ENCODE assay signal across 21 mouse cellular contexts in the genomic region with DNA sequence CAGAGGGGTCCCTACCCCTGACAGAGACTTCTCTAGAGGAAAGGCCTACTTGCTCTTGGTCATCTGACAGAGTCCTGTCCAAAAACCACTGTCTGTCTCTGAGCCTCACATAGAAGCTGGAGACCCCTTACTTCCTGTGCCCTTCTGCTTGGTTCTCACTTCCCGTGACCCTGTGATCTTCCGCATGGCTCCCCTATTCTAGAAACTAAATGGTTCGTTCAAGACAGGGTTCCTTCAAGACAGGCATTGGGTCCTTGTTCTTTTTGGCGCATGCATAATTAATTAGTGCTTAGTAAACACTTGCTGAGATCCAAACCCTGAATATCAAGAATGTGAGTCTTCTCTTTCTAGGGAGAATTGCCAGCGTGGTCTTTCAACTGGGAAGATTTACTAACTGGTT. TPM values are rescaled to one million over a fixed set of nuclear protein-coding genes. Genes with fewer than 3 reads are reported as not detected.
DNase-seq lines count a peak whose midpoint lies in the region; ATAC-seq and TF ChIP-seq lines count a peak whose summit lies in the region.
"Had no signal": no experiment of that assay in that cellular context is flagged by ENCODE, and none has a peak within 500 bp of the region (broad histone marks: within the 10 kb centered on the region; RNA-seq: fewer than 3 reads in every experiment).

No protein-coding gene starts in this region.

- no peak overlapping the region for H3K27ac ChIP-seq in hindbrain, embryonic 15.5 days (replicated peaks)
- no peak overlapping the region for H3K27ac ChIP-seq in hindbrain, embryonic 14.5 days
- 0 out of 2 replicates have a peak overlapping the region, but pooled peaks have one; percentile 41 for H3K27ac ChIP-seq in liver, adult 2 months (replicated peaks; ENCODE audit: insufficient read depth, low read depth, low read length)
- H3K27ac ChIP-seq in embryonic facial prominence, embryonic 10.5 days (replicated peaks) = peak overlapping the region; percentile 71
- no peak overlapping the region for H3K27ac ChIP-seq in forebrain, embryonic 16.5 days (ENCODE audit: low read length)
- H3K27ac ChIP-seq: midbrain, embryonic 15.5 days; stomach, postnatal 0 days had no signal

- no peak for DNase-seq in hindbrain, embryonic 14.5 days (ENCODE audit: low spot score)
- no peak for DNase-seq in liver, adult 2 months (ENCODE audit: extremely low read depth, low read depth, low spot score)
- DNase-seq in liver = no peak
- DNase-seq in embryonic facial prominence, embryonic 10.5 days (ENCODE audit: low spot score) = no peak
- DNase-seq in thymus, adult 18-20 months = no peak
- no peak for DNase-seq in ovary, postnatal 36 days (ENCODE audit: low spot score)
- DNase-seq: adrenal gland, postnatal 25 days; B cell, adult 2 months; cerebellum, adult 2 months; gastrocnemius, postnatal 10 days; heart, adult 18-20 months; kidney, adult 8-10 months; lung, embryonic 14.5 days; lung, postnatal 4 days; right cerebral cortex, postnatal 25 days; thymus, postnatal 14 days had no signal

- 47% methylated on average over 5 of the region's 5 CpGs for WGBS in hindbrain, embryonic 15.5 days
- WGBS in hindbrain, embryonic 14.5 days = 43% methylated on average over 5 of the region's 5 CpGs
- 86% methylated on average over 5 of the region's 5 CpGs for WGBS in liver, adult 2 months
- WGBS in embryonic facial prominence, embryonic 10.5 days = 63% methylated on average over 5 of the region's 5 CpGs
- 27% methylated on average over 5 of the region's 5 CpGs for WGBS in forebrain, embryonic 16.5 days

- H3K4me3 ChIP-seq in hindbrain, embryonic 15.5 days = no peak overlapping the region
- no peak overlapping the region for H3K4me3 ChIP-seq in hindbrain, embryonic 14.5 days (replicated peaks; ENCODE audit: low read length)
- H3K4me3 ChIP-seq in liver, adult 2 months (ENCODE audit: insufficient read depth, low read depth, low read length) = no peak overlapping the region
- H3K4me3 ChIP-seq in embryonic facial prominence, embryonic 10.5 days = no peak overlapping the region
- no peak overlapping the region for H3K4me3 ChIP-seq in forebrain, embryonic 16.5 days (replicated peaks; ENCODE audit: low read length)
- H3K4me3 ChIP-seq: embryonic facial prominence, embryonic 12.5 days; midbrain, embryonic 15.5 days had no signal

- H3K4me2 ChIP-seq in hindbrain, embryonic 15.5 days = no peak overlapping the region
- H3K4me2 ChIP-seq in hindbrain, embryonic 14.5 days (replicated peaks) = no peak overlapping the region
- H3K4me2 ChIP-seq in forebrain, embryonic 16.5 days (ENCODE audit: low read length) = no peak overlapping the region
- H3K4me2 ChIP-seq: embryonic facial prominence, embryonic 12.5 days; lung, embryonic 14.5 days; midbrain, embryonic 15.5 days had no signal

- no peaks in the 10 kb centered on the region for H3K9me3 ChIP-seq in hindbrain, embryonic 15.5 days
- H3K9me3 ChIP-seq in hindbrain, embryonic 14.5 days (ENCODE audit: control insufficient read depth, low read length) = no peaks in the 10 kb centered on the region
- H3K9me3 ChIP-seq in embryonic facial prominence, embryonic 10.5 days = no peaks in the 10 kb centered on the region
- H3K9me3 ChIP-seq in forebrain, embryonic 16.5 days (ENCODE audit: control insufficient read depth, low read length) = no peaks in the 10 kb centered on the region
- H3K9me3 ChIP-seq: embryonic facial prominence, embryonic 12.5 days; midbrain, embryonic 15.5 days had no signal

- TF ChIP-seq CTCF in liver, adult 2 months (IDR thresholded peaks at IDR 0.05; ENCODE audit: low read depth, low read length) = no peak

- ATAC-seq in hindbrain, embryonic 15.5 days (ENCODE audit: low FRiP score, low read depth) = peak; percentile 59; the same call in 1 of the 2 replicates
- no peak for ATAC-seq in hindbrain, embryonic 14.5 days (ENCODE audit: low FRiP score)
- peak; percentile 49; the same call in 1 of the 2 replicates for ATAC-seq in forebrain, embryonic 16.5 days
- ATAC-seq: midbrain, embryonic 15.5 days had no signal

- TF ChIP-seq POLR2A in liver, adult 2 months (IDR thresholded peaks at IDR 0.05; ENCODE audit: extremely low read depth, insufficient read depth, low read length) = no peak

- peaks cover 24% of the 10 kb centered on the region; the same call in 1 of the 2 replicates for H3K79me2 ChIP-seq in liver, adult 2 months (ENCODE audit: control insufficient read depth, insufficient read depth, low read length)

- H3K36me3 ChIP-seq in hindbrain, embryonic 15.5 days = no peaks in the 10 kb centered on the region
- H3K36me3 ChIP-seq in hindbrain, embryonic 14.5 days (replicated peaks; ENCODE audit: control insufficient read depth, insufficient read depth) = no peaks in the 10 kb centered on the region
- no peaks in the 10 kb centered on the region; the same call in 1 of the 2 replicates for H3K36me3 ChIP-seq in liver, adult 2 months (ENCODE audit: control insufficient read depth, insufficient read depth, low read length)
- no peaks in the 10 kb centered on the region for H3K36me3 ChIP-seq in embryonic facial prominence, embryonic 10.5 days (replicated peaks)
- no peaks in the 10 kb centered on the region for H3K36me3 ChIP-seq in forebrain, embryonic 16.5 days (ENCODE audit: control insufficient read depth, insufficient read depth)
- H3K36me3 ChIP-seq: embryonic facial prominence, embryonic 12.5 days; midbrain, embryonic 15.5 days had no signal

- no peaks in the 10 kb centered on the region for H3K27me3 ChIP-seq in hindbrain, embryonic 15.5 days
- no peaks in the 10 kb centered on the region for H3K27me3 ChIP-seq in hindbrain, embryonic 14.5 days (ENCODE audit: control insufficient read depth, insufficient read depth, low read length)
- no peaks in the 10 kb centered on the region for H3K27me3 ChIP-seq in liver, adult 2 months (ENCODE audit: control insufficient read depth, insufficient read depth, low read length)
- H3K27me3 ChIP-seq in embryonic facial prominence, embryonic 10.5 days (replicated peaks; ENCODE audit: low read depth, poor library complexity, severe bottlenecking) = no peaks in the 10 kb centered on the region
- no peaks in the 10 kb centered on the region for H3K27me3 ChIP-seq in forebrain, embryonic 16.5 days (replicated peaks; ENCODE audit: control insufficient read depth, insufficient read depth, low read length)
- H3K27me3 ChIP-seq: embryonic facial prominence, embryonic 12.5 days; midbrain, embryonic 15.5 days had no signal

- no peak overlapping the region for H3K9ac ChIP-seq in hindbrain, embryonic 15.5 days
- H3K9ac ChIP-seq in hindbrain, embryonic 14.5 days = no peak overlapping the region
- no peak overlapping the region for H3K9ac ChIP-seq in liver, adult 2 months (ENCODE audit: low read depth, low read length)
- H3K9ac ChIP-seq in forebrain, embryonic 16.5 days (replicated peaks; ENCODE audit: low read depth, low read length) = no peak overlapping the region
- H3K9ac ChIP-seq: embryonic facial prominence, embryonic 12.5 days; lung, embryonic 14.5 days; midbrain, embryonic 15.5 days had no signal

- H3K4me1 ChIP-seq in hindbrain, embryonic 15.5 days (replicated peaks) = 0 out of 2 replicates have a peak, but pooled peaks cover 5% of the 10 kb centered on the region
- H3K4me1 ChIP-seq in hindbrain, embryonic 14.5 days (replicated peaks; ENCODE audit: control insufficient read depth, insufficient read depth, low read length) = no peaks in the 10 kb centered on the region
- H3K4me1 ChIP-seq in liver, adult 2 months (ENCODE audit: control insufficient read depth, insufficient read depth, low read length) = no peaks in the 10 kb centered on the region; the same call in 1 of the 2 replicates
- peaks cover 31% of the 10 kb centered on the region for H3K4me1 ChIP-seq in embryonic facial prominence, embryonic 10.5 days
- peaks cover 12% of the 10 kb centered on the region for H3K4me1 ChIP-seq in forebrain, embryonic 16.5 days (replicated peaks; ENCODE audit: control insufficient read depth, insufficient read depth, low read length)
- H3K4me1 ChIP-seq: midbrain, embryonic 15.5 days had no signal

RNA-seq across cellular contexts. Expression of a gene that starts 14.6 kb away (rescaled TPM):
- polyA plus RNA-seq in hindbrain, embryonic 15.5 days (2015; fragmentation: Nextera tagmentation; extraction: Ambion mirVana) = 29.5 and 31.9 TPM in 2 replicates
- 31.8 and 37.4 TPM in 2 replicates for polyA plus RNA-seq in hindbrain, embryonic 14.5 days (2014; fragmentation: Nextera tagmentation; extraction: Ambion mirVana)
- 10.9 and 14.0 TPM in 2 replicates for total RNA-seq in liver, adult 2 months (2014; rRNA removed)
- 2.8 and 3.3 TPM in 2 replicates for polyA plus RNA-seq in liver, adult 2 months (2012; rRNA removed)
- polyA plus RNA-seq in embryonic facial prominence, embryonic 10.5 days (2016; fragmentation: Nextera tagmentation; extraction: Ambion mirVana) = 39.0 and 39.9 TPM in 2 replicates
- 30.5 and 33.4 TPM in 2 replicates for polyA plus RNA-seq in forebrain, embryonic 16.5 days (2015; fragmentation: Nextera tagmentation; extraction: Ambion mirVana)

RNA-seq across cellular contexts. Expression of a gene that starts 14.7 kb away (rescaled TPM):
- polyA plus RNA-seq in hindbrain, embryonic 15.5 days (2015; fragmentation: Nextera tagmentation; extraction: Ambion mirVana) = 30.4 and 31.0 TPM in 2 replicates
- polyA plus RNA-seq in hindbrain, embryonic 14.5 days (2014; fragmentation: Nextera tagmentation; extraction: Ambion mirVana) = 28.1 and 34.1 TPM in 2 replicates
- 21.5 and 26.8 TPM in 2 replicates for total RNA-seq in liver, adult 2 months (2014; rRNA removed)
- polyA plus RNA-seq in liver, adult 2 months (2012; rRNA removed) = 5.8 and 5.9 TPM in 2 replicates
- 18.1 and 19.5 TPM in 2 replicates for polyA plus RNA-seq in embryonic facial prominence, embryonic 10.5 days (2016; fragmentation: Nextera tagmentation; extraction: Ambion mirVana)
- polyA plus RNA-seq in forebrain, embryonic 16.5 days (2015; fragmentation: Nextera tagmentation; extraction: Ambion mirVana) = 24.4 and 41.6 TPM in 2 replicates

Comparison
In these comparisons a context has a peak if more than half of its experiments do, and no peak if none do; other contexts are left out.
1. H3K27ac ChIP-seq: peak in liver, adult 2 months (single experiment) and embryonic facial prominence, embryonic 10.5 days (single experiment); none in hindbrain, embryonic 15.5 days (single experiment), hindbrain, embryonic 14.5 days (single experiment) and forebrain, embryonic 16.5 days (single experiment).